Mouse (Mus musculus): ENCODE data around the gene Adcyap1r1.

DNA sequence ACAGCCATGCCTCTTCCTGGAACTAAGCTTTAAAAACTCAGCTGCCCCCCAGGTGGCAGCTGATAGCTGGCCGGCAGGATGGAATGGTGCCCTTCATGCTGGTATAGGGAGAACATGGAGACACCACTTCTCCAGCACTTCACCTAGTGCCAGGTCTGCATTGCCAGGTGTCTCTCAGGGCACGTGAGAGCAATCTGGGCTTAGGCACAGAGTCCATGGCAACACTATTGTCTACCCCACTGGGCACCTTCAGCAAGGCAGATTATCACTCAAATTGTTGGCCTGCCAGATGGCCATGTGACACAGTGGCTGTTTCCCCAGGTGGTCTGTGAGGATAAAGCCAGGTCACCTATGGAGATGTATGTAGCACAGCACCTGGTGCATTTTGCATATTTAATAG, 20.6 kb downstream of the Adcyap1r1 start:
- TF ChIP-seq MAFK (IDR thresholded peaks at IDR 0.05; ENCODE audit: insufficient read depth, low read depth, low read length) (no peak), HCFC1 (IDR thresholded peaks at IDR 0.05; ENCODE audit: borderline replicate concordance, insufficient read depth, low read length) (no peak), ZNF384 (IDR thresholded peaks at IDR 0.05; ENCODE audit: low read depth, low read length) (no peak), ZC3H11A (IDR thresholded peaks at IDR 0.05; ENCODE audit: borderline replicate concordance, low read depth, low read length) (no peak)

All from ES-E14 (cell line).